Mouse (Mus musculus) neural tube, embryonic 14.5 days (tissue): Measurements from ENCODE around the gene Elp4. TPM values are rescaled to one million over a fixed set of nuclear protein-coding genes. Genes with fewer than 3 reads are reported as not detected.
A peak's percentile ranks its signal among the peaks of the same experiment; 100 is the strongest.

ENCODE experiments used
- ATAC-seq: fragments of 200-750 bp; cut with Nextera tagmentation; 2 replicates; pipeline ENCODE4 v1.8.0; 2017; ENCODE audit warnings: low read depth, mild to moderate bottlenecking, moderate TSS enrichment, moderate library complexity
- H3K27ac ChIP-seq: fragments of 300-500 bp; sonication (generic); 2 replicates; pipeline ENCODE4 v1.5.1; 2014; ENCODE audit warnings: low read depth, mild to moderate bottlenecking, control low read depth, low read length, moderate library complexity, mixed read lengths
- H3K27me3 ChIP-seq: fragments of 300-500 bp; sonication (generic); 2 replicates; pipeline ENCODE4 v1.6.1; 2014; ENCODE audit warnings: low read length; ENCODE audit not compliant: control insufficient read depth, insufficient read depth
- H3K36me3 ChIP-seq: fragments of 300-500 bp; sonication (generic); 2 replicates; pipeline ENCODE4 v1.6.1; 2014; ENCODE audit warnings: low read length, mixed read lengths; ENCODE audit not compliant: control insufficient read depth, insufficient read depth
- H3K4me1 ChIP-seq: fragments of 300-500 bp; sonication (generic); 2 replicates; pipeline ENCODE4 v1.6.1; 2014; ENCODE audit warnings: low read length; ENCODE audit not compliant: control insufficient read depth, insufficient read depth
- H3K4me2 ChIP-seq: fragments of 300-500 bp; sonication (generic); 2 replicates; pipeline ENCODE4 v1.6.1; 2014; ENCODE audit warnings: mild to moderate bottlenecking, low read depth, low read length, control low read depth
- H3K4me3 ChIP-seq: fragments of 300-500 bp; sonication (generic); 2 replicates; pipeline ENCODE4 v1.5.1; 2014; ENCODE audit warnings: low read depth, low read length, control low read depth, mixed read lengths
- H3K9ac ChIP-seq: fragments of 300-500 bp; sonication (generic); replicated peaks from 2 replicates; pipeline ENCODE4 v1.6.1; 2014; ENCODE audit warnings: low read depth, mild to moderate bottlenecking, control low read depth, low read length, mixed read lengths
- H3K9me3 ChIP-seq: fragments of 300-500 bp; sonication (generic); 2 replicates; pipeline ENCODE4 v1.6.1; 2016; ENCODE audit warnings: low read length; ENCODE audit not compliant: control insufficient read depth
- WGBS: fragments of 180-500 bp; shearing (Covaris S2); extraction: QIAGEN DNeasy Blood & Tissue Kit; methylation state at CpG from one replicate; pipeline ENCODE4 v1.1.7; 2014; 5-methylcytosine and 5-hydroxymethylcytosine counted together
- polyA plus RNA-seq: library from polyadenylated mRNA; unstranded; fragments of >200 nt; fragmentation: Nextera tagmentation; extraction: Ambion mirVana; gene quantifications from 2 replicates; pipeline ENCODE4 v1.2.1, GENCODE M21; 2014

Elp4 gene
- polyA plus RNA-seq, 1 experiment from 2014 or later, result 45.8 TPM

DNA sequence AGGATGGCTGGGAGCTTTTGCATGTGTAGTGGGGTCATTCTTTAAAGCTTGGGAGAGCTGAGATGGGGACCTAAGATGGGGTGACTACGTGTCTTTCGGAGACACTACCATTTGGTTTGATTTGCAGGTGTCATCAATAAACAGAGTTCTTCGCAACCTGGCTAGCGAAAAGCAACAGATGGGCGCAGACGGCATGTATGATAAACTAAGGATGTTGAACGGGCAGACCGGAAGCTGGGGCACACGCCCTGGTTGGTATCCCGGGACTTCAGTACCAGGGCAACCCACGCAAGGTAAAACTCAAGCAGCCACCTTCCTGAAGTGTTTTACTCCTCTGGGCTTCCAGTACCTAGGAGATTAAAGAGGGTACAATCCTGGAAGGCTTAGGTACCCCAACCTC, 218.7 kb downstream of the Elp4 start:
- H3K27ac ChIP-seq, result no peak overlapping the region
- H3K4me1 ChIP-seq, result peaks cover 11% of the 10 kb centered on the region; the same call in 1 of the 2 replicates
- ATAC-seq, result no peak
- H3K9ac ChIP-seq, result no peak overlapping the region
- peaks cover 31% of the 10 kb centered on the region for H3K27me3 ChIP-seq
- H3K4me2 ChIP-seq, result no peak overlapping the region
- 31% methylated on average over 11 of the region's 11 CpGs for WGBS
- H3K36me3 ChIP-seq, result no peaks in the 10 kb centered on the region
- no peaks in the 10 kb centered on the region for H3K9me3 ChIP-seq
- no peak overlapping the region for H3K4me3 ChIP-seq

- no peaks in the 10 kb centered on the region for H3K9me3 ChIP-seq
- no peak overlapping the region for H3K4me3 ChIP-seq
- H3K4me1 ChIP-seq, result peaks cover 11% of the 10 kb centered on the region; the same call in 1 of the 2 replicates
- H3K9ac ChIP-seq, result no peak overlapping the region
- no peaks in the 10 kb centered on the region for H3K36me3 ChIP-seq
- H3K27ac ChIP-seq, result no peak overlapping the region
- peaks cover 30% of the 10 kb centered on the region for H3K27me3 ChIP-seq
- no peak overlapping the region for H3K4me2 ChIP-seq
- no peak for ATAC-seq
- 35% methylated on average over 11 of the region's 11 CpGs for WGBS
These were observed 219.2 kb downstream of the Elp4 start for GRCm38 (mm10) chr2:105684991-105685650.

DNA sequence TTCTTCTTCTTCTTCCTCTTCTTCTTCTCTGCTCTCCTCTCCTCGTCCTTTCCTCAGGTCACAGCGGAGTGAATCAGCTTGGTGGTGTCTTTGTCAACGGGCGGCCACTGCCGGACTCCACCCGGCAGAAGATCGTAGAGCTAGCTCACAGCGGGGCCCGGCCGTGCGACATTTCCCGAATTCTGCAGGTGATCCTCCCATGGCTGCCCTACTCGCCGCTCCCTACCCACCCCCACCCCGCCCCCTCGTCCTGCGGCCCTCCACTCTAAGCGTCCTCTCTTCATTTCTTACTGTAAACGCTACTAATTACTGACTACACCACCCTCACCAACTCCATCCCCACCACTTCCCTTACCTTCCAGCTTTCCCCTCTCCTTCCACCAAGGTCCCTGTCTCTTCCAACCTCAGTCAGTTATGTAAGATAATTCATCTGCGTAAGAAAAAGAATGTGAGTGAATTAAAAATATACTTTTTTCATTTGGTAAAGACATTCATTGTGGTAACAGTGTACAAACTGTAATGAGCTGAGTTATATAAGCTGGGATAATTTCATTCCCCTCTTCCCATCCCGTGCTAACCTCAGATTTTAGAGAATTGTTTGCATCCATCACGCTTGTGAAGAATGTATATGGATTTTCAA, 220.5 kb downstream of the Elp4 start:
- WGBS, result 20% methylated on average over 22 of the region's 22 CpGs
- Histone ChIP-seq H3K27me3 (peaks cover 30% of the 10 kb centered on the region), H3K27ac (no peak overlapping the region), H3K4me1 (0 out of 2 replicates have a peak, but pooled peaks cover 7% of the 10 kb centered on the region), H3K9ac (no peak overlapping the region), H3K4me3 (no peak overlapping the region), H3K4me2 (no peak overlapping the region), H3K36me3 (no peaks in the 10 kb centered on the region), H3K9me3 (no peaks in the 10 kb centered on the region)
- no peak for ATAC-seq

DNA sequence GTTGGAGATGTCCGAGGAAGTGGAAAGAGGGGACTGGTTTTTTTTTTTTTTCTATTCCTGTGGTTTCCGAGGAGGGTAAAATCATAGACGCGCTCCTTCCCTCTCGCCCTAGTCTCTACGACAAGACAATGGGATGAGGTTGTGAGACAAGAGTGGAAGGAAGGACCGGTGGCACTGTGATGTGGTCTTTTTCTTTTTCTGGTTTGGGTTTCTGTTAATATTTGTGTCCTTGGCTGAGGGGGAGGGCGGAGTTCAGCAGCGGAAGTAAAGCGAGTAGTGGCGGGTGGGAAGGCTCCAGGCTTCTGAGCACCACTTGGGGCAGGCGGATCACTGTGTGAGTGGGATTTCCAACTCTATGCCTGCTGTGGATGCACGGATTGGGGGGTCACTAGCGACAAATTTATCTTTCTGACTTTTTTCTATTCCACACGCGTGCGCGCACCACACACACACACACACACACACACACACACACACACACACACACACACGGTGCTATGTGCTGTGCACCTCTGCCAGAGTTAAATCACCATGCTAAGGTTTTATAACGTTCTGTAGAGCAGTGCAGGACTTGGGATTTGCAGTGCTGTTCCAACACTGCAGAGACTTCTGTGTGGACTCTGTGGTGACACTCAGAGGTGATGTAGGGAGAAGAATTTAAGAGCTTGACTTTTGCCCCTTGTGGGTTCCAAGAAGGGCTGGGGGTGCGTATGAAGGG, 221.6 kb downstream of the Elp4 start:
- WGBS, result 12% methylated on average over 21 of the region's 21 CpGs
- Histone ChIP-seq H3K9ac (no peak overlapping the region), H3K27ac (no peak overlapping the region), H3K27me3 (peaks cover 27% of the 10 kb centered on the region), H3K4me1 (0 out of 2 replicates have a peak, but pooled peaks cover 7% of the 10 kb centered on the region), H3K36me3 (no peaks in the 10 kb centered on the region), H3K4me2 (peak overlapping the region; percentile 36), H3K4me3 (peak overlapping the region; percentile 18), H3K9me3 (no peaks in the 10 kb centered on the region)
- no peak for ATAC-seq

GRCm38 (mm10) chr2:105682011-105682501, 222.3 kb downstream of the Elp4 start:
- H3K4me1 ChIP-seq, result 0 out of 2 replicates have a peak, but pooled peaks cover 7% of the 10 kb centered on the region
- no peaks in the 10 kb centered on the region for H3K9me3 ChIP-seq
- under 1% methylated on average over 23 of the region's 23 CpGs for WGBS
- no peak overlapping the region; the same call in 1 of the 2 replicates for H3K9ac ChIP-seq
- H3K4me2 ChIP-seq, result peak overlapping the region; percentile 36
- H3K36me3 ChIP-seq, result no peaks in the 10 kb centered on the region
- 0 out of 2 replicates have a peak, but pooled peaks have one; percentile 20 for ATAC-seq
- peaks cover 26% of the 10 kb centered on the region for H3K27me3 ChIP-seq
- peak overlapping the region; percentile 18; the same call in 1 of the 2 replicates for H3K4me3 ChIP-seq
- no peak overlapping the region for H3K27ac ChIP-seq

DNA sequence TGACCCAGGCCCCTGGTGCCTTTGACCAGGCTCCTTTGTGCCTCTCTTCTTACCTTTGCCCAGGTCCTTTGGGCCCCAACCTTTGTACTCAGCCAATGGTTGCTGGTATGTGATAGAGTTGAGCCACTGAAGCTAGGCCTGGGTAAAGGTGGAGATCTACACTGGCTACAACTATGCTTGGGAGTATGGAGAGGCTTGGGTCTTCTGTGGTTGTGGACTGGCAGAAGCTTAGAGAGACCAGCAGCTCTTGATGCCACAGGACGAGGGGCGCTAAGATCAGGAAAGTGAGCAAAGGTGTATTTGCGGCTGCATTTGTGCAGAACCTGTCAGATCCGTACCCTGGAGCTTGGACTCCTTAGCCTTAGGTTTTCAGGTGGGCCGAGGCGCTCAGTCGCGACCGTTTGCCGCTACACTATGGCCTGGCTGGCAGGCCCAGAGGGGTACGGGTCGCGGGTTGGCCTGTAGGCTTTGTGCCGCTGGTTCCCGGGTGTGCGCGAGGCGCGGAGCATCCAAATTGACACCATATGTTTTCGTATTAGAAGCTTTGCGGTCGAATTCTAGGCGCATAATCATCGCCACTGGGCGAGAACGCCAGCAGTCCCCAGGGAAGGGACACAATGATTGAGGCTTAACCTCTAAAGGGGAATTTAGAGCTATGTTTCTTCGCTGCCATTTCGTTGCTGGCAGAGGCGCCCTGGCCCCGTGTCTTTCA, 223.2 kb downstream of the Elp4 start:
- Histone ChIP-seq H3K4me2 (peak overlapping the region; percentile 36), H3K36me3 (no peaks in the 10 kb centered on the region), H3K27me3 (peaks cover 29% of the 10 kb centered on the region), H3K9me3 (no peaks in the 10 kb centered on the region), H3K9ac (no peak overlapping the region; the same call in 1 of the 2 replicates), H3K4me1 (peaks cover 12% of the 10 kb centered on the region; the same call in 1 of the 2 replicates), H3K4me3 (peak overlapping the region; percentile 18), H3K27ac (0 out of 2 replicates have a peak overlapping the region, but pooled peaks have one; percentile 34)
- 5% methylated on average over 30 of the region's 30 CpGs for WGBS
- peak; percentile 15; the same call in 1 of the 2 replicates for ATAC-seq

- Histone ChIP-seq H3K4me3 (peak overlapping the region; percentile 18; the same call in 1 of the 2 replicates), H3K9me3 (no peaks in the 10 kb centered on the region), H3K27ac (0 out of 2 replicates have a peak overlapping the region, but pooled peaks have one; percentile 34), H3K4me2 (peak overlapping the region; percentile 36), H3K9ac (no peak overlapping the region), H3K4me1 (peaks cover 12% of the 10 kb centered on the region; the same call in 1 of the 2 replicates), H3K27me3 (peaks cover 24% of the 10 kb centered on the region), H3K36me3 (no peaks in the 10 kb centered on the region)
- 7% methylated on average over 23 of the region's 24 CpGs for WGBS
- ATAC-seq, result peak; percentile 63
These were observed 224.0 kb downstream of the Elp4 start for GRCm38 (mm10) chr2:105680146-105680998.
